Mouse (Mus musculus) lung, postnatal 0 days (tissue): ENCODE data around the gene Prkca.

Experiments used
- CTCF ChIP-seq: IDR thresholded peaks from 2 replicates; pipeline ENCODE4 v1.5.1; 2016; ENCODE audit warnings: antibody characterized with exemption, mild to moderate bottlenecking
- EP300 ChIP-seq: IDR thresholded peaks from 2 replicates; pipeline ENCODE4 v1.6.1; 2016; ENCODE audit warnings: antibody characterized with exemption, mild to moderate bottlenecking, control low read depth

DNA sequence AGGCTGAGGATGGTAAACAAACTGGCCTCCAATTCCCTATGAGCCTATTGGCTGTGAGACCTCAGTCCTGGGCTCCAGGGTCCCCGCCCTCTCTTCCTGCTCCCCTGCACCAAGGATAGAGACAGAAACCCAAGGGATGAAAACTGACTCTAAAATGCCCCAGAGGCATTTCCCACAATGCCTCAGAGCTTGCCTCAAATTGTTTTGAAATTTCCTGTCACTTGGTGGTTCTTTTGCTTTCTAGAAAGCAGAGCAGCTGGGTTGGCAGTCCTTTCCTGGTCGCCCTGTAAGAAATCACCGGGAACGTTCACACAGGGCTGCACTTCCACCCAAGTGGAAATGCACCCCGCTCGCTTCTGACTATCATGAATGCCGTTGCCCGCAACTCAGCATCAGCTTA is 66.6 kb downstream of the Prkca start:
- TF ChIP-seq CTCF: no peak
- TF ChIP-seq EP300: no peak
